Mouse (Mus musculus): ENCODE measurements around the gene Fads1. TPM values are rescaled to one million over a fixed set of nuclear protein-coding genes. Genes with fewer than 3 reads are reported as not detected.

Fads1 gene
- total RNA-seq, 2 experiments from 2014 or later, result 181 to 201 TPM

- peak overlapping the region; percentile 74 for H3K4me3 ChIP-seq
- intact Hi-C loops (cut with DNase I), result loop anchor here (1.0 to 5.0 kb wide), 3 partner anchors 81 to 285 kb away; partner anchors contain the start of genes Fads2, Fads3 and Incenp
- DNase-seq (ENCODE audit: extremely low spot score in 1 of 2, low spot score in 2 of 2), result no peak
- TF ChIP-seq CTCF (IDR thresholded peaks at IDR 0.05), result no peak
- peak overlapping the region; percentile 97 for H3K27ac ChIP-seq
These were observed 546 bp upstream of the Fads1 start for GRCm38 (mm10) chr19:10182142-10182541.

DNA sequence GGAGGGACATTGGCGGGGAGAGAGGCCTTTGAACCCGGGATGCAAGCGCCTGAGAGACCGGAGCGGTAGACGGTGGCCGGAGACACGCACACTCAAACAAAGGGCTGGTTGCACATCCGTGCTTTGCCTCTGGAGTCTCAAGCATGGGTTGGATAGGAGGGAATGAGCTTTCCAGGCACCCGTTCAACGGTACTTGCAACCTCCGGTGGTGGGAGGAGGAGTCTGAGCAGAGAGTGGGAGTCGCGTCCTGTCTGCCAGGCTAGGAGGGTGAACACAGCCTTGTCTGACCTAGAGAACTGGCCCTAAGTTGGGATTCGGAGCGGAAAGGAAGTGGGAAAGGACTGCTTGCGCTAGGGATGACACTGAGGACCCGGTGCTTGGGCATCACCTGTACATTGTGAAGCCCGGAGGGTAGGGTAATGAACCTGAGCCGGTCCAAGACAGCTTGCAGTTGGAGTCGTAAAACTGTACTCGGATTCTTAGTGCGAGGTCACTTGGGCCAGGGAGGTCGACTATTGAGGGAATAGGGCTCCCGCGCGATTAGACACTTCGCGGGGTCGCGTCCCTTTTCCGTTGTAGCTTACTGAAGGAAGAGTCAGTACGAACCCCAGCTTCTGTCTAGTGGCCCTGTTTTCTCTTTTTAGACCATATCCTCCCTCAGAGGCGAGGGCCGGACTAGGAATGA is 753 bp downstream of the Fads1 start:
- intact Hi-C loops (cut with DNase I), result loop anchor here (2.0 to 5.0 kb wide), 2 partner anchors 143 to 286 kb away; partner anchors contain the start of genes Fads3 and Incenp

GRCm38 (mm10) chr19:10184096-10184495 is 1.4 kb downstream of the Fads1 start:
- DNase-seq (ENCODE audit: extremely low spot score in 1 of 2, low spot score in 2 of 2), result no peak
- Histone ChIP-seq H3K4me3 (peak overlapping the region; percentile 74), H3K27ac (peak overlapping the region; percentile 97)
- no peak for TF ChIP-seq CTCF (IDR thresholded peaks at IDR 0.05)
- intact Hi-C loops (cut with DNase I), result loop anchor here (5.0 kb wide), 1 partner anchor 287 kb away; the partner anchor contains the start of gene Incenp

More for the DNA sequence above, 753 bp downstream of the Fads1 start:
- DNase-seq (ENCODE audit: extremely low spot score in 1 of 2, low spot score in 2 of 2), result peak; percentile 77 to 78
- peak overlapping the region; percentile 74 for H3K4me3 ChIP-seq
- no peak for TF ChIP-seq CTCF (IDR thresholded peaks at IDR 0.05)
- H3K27ac ChIP-seq, result peak overlapping the region; percentile 97

- Histone ChIP-seq H3K4me3 (no peak overlapping the region), H3K27ac (no peak overlapping the region)
- intact Hi-C loops (cut with DNase I), result no loop called here
- TF ChIP-seq CTCF (IDR thresholded peaks at IDR 0.05), result no peak
- DNase-seq (ENCODE audit: extremely low spot score in 1 of 2, low spot score in 2 of 2), result no peak
These were observed 3.2 kb downstream of the Fads1 start for GRCm38 (mm10) chr19:10185876-10186275.

DNA sequence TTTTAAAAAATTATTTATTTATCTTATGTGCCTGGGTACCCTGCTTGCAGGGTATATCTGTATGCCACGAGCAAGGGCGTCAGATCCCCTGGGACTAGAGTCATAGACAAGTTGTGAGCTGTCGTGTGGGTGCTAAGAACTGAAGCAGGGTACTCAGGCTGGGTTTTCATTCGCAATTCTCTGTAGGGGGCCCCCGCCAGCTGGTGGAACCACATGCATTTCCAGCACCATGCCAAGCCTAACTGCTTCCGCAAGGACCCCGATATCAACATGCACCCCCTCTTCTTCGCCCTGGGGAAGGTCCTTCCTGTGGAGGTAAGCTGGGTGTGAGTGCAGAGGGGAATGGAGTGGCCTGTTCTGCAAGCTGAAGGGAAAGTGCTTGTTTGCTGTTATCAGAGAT is 3.9 kb downstream of the Fads1 start:
- no peak for DNase-seq (ENCODE audit: extremely low spot score in 1 of 2, low spot score in 2 of 2)
- Histone ChIP-seq H3K4me3 (no peak overlapping the region), H3K27ac (no peak overlapping the region)
- no peak for TF ChIP-seq CTCF (IDR thresholded peaks at IDR 0.05)
- intact Hi-C loops (cut with DNase I), result no loop called here

DNA sequence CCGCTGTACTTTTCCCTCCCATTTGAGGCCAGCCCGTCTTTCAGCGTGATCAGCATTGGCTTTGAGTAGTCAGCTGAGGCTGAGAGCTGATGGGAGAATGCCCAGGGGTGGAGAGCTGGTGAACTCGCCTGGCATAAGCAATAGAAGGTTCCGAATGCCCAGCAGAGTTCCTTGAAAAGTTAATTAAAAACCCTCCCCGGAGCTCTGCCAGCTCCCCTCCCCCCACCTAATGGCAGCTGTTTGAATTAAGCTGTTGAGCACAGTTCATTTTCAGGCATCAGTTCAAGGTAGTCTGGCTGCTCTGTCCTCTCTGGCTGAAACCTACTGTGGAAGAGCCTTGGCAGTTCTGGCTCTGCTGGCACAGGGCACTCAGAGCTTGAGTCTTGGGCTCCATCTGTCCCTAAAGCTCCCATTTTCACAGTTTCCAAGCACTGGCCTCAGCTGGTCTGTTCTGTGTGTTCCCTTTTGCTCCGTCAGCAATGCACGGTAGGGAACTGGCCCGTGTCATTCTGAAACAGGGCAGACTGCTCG is 5.7 kb downstream of the Fads1 start:
- TF ChIP-seq CTCF (IDR thresholded peaks at IDR 0.05), result no peak
- DNase-seq (ENCODE audit: extremely low spot score in 1 of 2, low spot score in 2 of 2), result peak; percentile 32 to 73
- intact Hi-C loops (cut with DNase I), result loop anchor here (1.0 kb wide), 1 partner anchor 88 kb away; no protein-coding TSS in a partner anchor

DNA sequence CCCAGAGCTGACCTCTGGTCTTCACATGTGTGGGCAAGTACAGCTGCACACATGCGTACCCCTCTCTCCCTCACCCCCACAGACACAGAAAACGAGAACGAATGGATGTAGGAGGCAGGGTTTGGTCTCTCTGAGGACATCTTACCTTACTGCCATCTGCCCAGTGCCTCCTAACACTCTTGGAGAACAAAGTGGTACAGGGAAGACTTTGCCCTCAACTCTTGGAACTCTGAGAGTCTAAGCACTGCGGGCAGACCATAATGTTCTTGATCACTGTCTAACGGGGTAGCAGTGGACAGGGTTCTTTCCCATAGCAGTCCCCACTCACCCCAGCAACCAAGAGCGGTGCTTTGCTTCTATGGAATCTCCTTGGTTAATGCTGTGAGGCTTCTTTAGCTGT is 6.3 kb downstream of the Fads1 start:
- Histone ChIP-seq H3K27ac (peak overlapping the region; percentile 37), H3K4me3 (no peak overlapping the region)
- intact Hi-C loops (cut with DNase I), result no loop called here
- no peak for TF ChIP-seq CTCF (IDR thresholded peaks at IDR 0.05)
- no peak for DNase-seq (ENCODE audit: extremely low spot score in 1 of 2, low spot score in 2 of 2)

More for the DNA sequence above, 5.7 kb downstream of the Fads1 start:
- peak overlapping the region; percentile 37 for H3K27ac ChIP-seq
- no peak overlapping the region for H3K4me3 ChIP-seq

GRCm38 (mm10) chr19:10189940-10190339 is 7.3 kb downstream of the Fads1 start:
- DNase-seq (ENCODE audit: extremely low spot score in 1 of 2, low spot score in 2 of 2), result no peak
- Histone ChIP-seq H3K4me3 (no peak overlapping the region), H3K27ac (no peak overlapping the region)
- no peak for TF ChIP-seq CTCF (IDR thresholded peaks at IDR 0.05)
- intact Hi-C loops (cut with DNase I), result loop anchor here (10.0 kb wide), 2 partner anchors 125 to 965 kb away; no protein-coding TSS in a partner anchor

DNA sequence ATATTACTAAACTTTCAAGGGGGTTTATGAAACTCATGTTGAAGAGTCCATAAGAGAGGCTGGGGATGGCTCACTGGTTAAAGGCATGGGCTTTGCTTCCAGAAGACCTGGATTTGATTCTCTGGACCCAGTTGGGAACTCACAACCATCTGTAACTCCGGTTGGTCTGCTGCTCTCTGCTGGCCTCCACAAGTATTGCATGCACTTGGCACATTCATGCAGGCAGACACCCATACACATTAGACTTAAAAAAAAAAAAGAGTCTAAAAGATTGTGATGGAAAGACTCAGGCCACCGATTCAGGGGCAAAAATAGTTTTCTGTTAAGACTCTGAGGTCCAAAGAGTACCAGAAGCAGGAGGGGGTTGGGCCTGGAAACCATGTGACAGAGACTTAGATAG is 8.1 kb downstream of the Fads1 start:
- intact Hi-C loops (cut with DNase I), result loop anchor here (10.0 kb wide), 2 partner anchors 126 to 966 kb away; no protein-coding TSS in a partner anchor
- Histone ChIP-seq H3K4me3 (no peak overlapping the region), H3K27ac (no peak overlapping the region)
- TF ChIP-seq CTCF (IDR thresholded peaks at IDR 0.05), result peak; percentile 81
- peak; percentile 65 to 77 for DNase-seq (ENCODE audit: extremely low spot score in 1 of 2, low spot score in 2 of 2)

GRCm38 (mm10) chr19:10191326-10191725 is 8.6 kb downstream of the Fads1 start:
- no peak for TF ChIP-seq CTCF (IDR thresholded peaks at IDR 0.05)
- H3K4me3 ChIP-seq, result no peak overlapping the region
- DNase-seq (ENCODE audit: extremely low spot score in 1 of 2, low spot score in 2 of 2), result no peak
- intact Hi-C loops (cut with DNase I), result loop anchor here (10.0 kb wide), 2 partner anchors 127 to 967 kb away; no protein-coding TSS in a partner anchor
- no peak overlapping the region for H3K27ac ChIP-seq

DNA sequence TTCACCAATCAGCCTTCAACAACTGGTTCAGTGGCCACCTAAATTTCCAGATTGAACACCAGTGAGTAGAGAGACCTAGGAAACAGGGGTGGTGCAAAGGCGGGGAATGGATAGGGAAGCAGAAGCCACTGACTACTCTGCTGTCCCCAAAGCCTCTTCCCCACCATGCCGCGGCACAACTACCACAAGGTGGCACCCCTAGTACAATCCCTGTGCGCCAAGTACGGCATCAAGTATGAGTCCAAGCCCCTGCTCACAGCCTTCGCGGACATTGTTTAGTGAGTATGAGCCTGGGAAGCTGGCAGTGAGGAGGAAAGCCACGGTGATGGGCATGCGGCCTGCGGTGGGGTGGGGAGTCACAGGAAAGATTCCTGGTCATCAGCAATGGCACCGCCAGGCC is 11.6 kb downstream of the Fads1 start:
- DNase-seq (ENCODE audit: extremely low spot score in 1 of 2, low spot score in 2 of 2), result no peak
- intact Hi-C loops (cut with DNase I), result loop anchor here (10.0 kb wide), 2 partner anchors 130 to 970 kb away; no protein-coding TSS in a partner anchor
- Histone ChIP-seq H3K4me3 (no peak overlapping the region), H3K27ac (no peak overlapping the region)
- peak; percentile 15 for TF ChIP-seq CTCF (IDR thresholded peaks at IDR 0.05)

GRCm38 (mm10) chr19:10195252-10195651 is 12.6 kb downstream of the Fads1 start:
- intact Hi-C loops (cut with DNase I), result loop anchor here (5.0 to 10.0 kb wide), 3 partner anchors 130 to 970 kb away; no protein-coding TSS in a partner anchor
- Histone ChIP-seq H3K4me3 (no peak overlapping the region), H3K27ac (no peak overlapping the region)
- DNase-seq (ENCODE audit: extremely low spot score in 1 of 2, low spot score in 2 of 2), result no peak
- no peak for TF ChIP-seq CTCF (IDR thresholded peaks at IDR 0.05)
